Mouse (Mus musculus): ENCODE results near the gene Spns3. TPM values are rescaled to one million over a fixed set of nuclear protein-coding genes. Genes with fewer than 3 reads are reported as not detected.

The Spns3 gene
- polyA plus RNA-seq, 1 experiment from 2014 or later: 0.99 TPM

DNA sequence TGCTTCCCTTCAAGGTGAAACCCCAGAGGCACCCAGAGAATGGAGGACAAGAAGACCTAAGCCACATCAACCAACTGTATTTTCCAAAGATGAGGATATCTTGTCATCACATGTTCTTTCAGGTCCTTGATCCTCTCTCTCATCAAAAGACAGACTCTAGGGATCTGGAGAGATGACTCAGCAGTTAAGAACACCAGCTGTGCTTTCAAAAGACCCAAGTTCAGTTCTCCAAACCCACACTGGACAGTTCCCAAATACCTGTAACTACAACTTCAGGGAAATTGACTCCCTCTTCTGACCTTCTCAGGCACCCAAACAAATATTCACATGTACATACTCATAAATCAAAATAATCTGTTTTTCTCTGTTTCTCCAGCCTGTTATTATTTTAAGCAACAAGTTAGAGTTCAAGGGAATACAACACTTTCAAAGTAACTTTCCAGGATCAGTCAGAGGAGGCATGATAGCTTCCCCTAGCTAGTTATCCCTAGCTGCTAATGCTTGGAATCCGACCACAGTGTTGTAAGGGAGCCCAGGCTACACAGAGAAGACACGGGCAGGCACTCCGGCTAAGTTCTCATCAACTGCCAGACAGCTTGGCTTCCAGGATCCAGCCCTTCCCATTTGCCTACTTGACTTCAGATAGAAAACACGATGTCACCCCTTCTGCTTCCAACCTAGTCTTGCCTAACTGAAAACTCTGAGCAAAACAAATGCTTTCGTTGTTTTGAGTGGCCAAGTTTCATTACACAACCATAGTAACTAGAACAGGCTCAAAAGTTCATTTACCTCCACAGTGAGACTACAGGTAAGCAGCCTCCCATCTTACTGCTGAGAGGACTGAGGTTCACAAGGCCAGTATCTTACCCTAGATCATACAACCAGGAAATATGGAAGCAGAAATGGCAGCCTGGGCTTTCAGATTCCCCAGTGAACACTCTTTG, 28.4 kb downstream of the Spns3 start:
- Histone ChIP-seq H3K4me2 (ENCODE audit: low read length) (no peak overlapping the region), H3K27ac (no peak overlapping the region), H3K9me3 (replicated peaks; ENCODE audit: low read length) (no peaks in the 10 kb centered on the region), H3K4me3 (replicated peaks; ENCODE audit: low read depth, low read length) (no peak overlapping the region), H3K27me3 (ENCODE audit: insufficient read depth, low read length) (no peaks in the 10 kb centered on the region), H3K9ac (ENCODE audit: low read depth, low read length) (no peak overlapping the region), H3K4me1 (replicated peaks; ENCODE audit: insufficient read depth, low read length) (no peaks in the 10 kb centered on the region), H3K36me3 (ENCODE audit: insufficient read depth, low read length) (no peaks in the 10 kb centered on the region)
- no peak for ATAC-seq (replicated peaks; ENCODE audit: low FRiP score, low read depth)
- 74% methylated on average over 5 of the region's 5 CpGs for WGBS
- no peak for DNase-seq (ENCODE audit: low spot score)
- TF ChIP-seq CTCF (IDR thresholded peaks at IDR 0.05; ENCODE audit: low read depth): no peak

- 76% methylated on average over 3 of the region's 3 CpGs for WGBS
- H3K27me3 ChIP-seq (ENCODE audit: insufficient read depth, low read length): no peaks in the 10 kb centered on the region
- no peak overlapping the region for H3K4me2 ChIP-seq (ENCODE audit: low read length)
- H3K4me3 ChIP-seq (replicated peaks; ENCODE audit: low read depth, low read length): no peak overlapping the region
- H3K36me3 ChIP-seq (ENCODE audit: insufficient read depth, low read length): no peaks in the 10 kb centered on the region
- H3K4me1 ChIP-seq (replicated peaks; ENCODE audit: insufficient read depth, low read length): no peaks in the 10 kb centered on the region
- H3K27ac ChIP-seq: no peak overlapping the region
- DNase-seq (ENCODE audit: low spot score): no peak
- H3K9ac ChIP-seq (ENCODE audit: low read depth, low read length): no peak overlapping the region
- TF ChIP-seq CTCF (IDR thresholded peaks at IDR 0.05; ENCODE audit: low read depth): no peak
- no peak for ATAC-seq (replicated peaks; ENCODE audit: low FRiP score, low read depth)
- no peaks in the 10 kb centered on the region for H3K9me3 ChIP-seq (replicated peaks; ENCODE audit: low read length)
These were observed 30.4 kb downstream of the Spns3 start for GRCm38 (mm10) chr11:72519895-72520294.

DNA sequence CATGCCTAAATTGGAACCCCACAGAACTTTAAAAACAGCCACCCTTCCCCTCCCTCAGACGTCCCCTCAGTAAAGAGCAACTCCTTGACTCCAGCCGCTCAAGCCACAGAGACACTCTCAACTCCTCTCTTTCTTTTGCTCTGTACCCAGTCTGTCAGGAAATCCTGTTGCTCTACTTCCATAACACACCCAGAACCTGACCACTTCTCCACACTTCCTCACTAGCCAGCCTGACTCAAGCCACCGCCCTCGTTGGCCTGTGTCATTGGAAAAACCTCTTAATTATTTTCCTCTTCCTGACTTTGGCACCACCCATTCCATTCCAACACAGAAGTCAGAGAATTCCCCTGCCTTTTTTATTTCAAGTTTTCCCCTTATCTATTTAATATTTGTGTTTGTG, 31.1 kb downstream of the Spns3 start:
- H3K4me2 ChIP-seq (ENCODE audit: low read length): no peak overlapping the region
- no peak for TF ChIP-seq CTCF (IDR thresholded peaks at IDR 0.05; ENCODE audit: low read depth)
- no peak overlapping the region for H3K9ac ChIP-seq (ENCODE audit: low read depth, low read length)
- ATAC-seq (replicated peaks; ENCODE audit: low FRiP score, low read depth) (no peak), DNase-seq (ENCODE audit: low spot score) (no peak)
- H3K27me3 ChIP-seq (ENCODE audit: insufficient read depth, low read length): no peaks in the 10 kb centered on the region
- H3K27ac ChIP-seq: no peak overlapping the region
- H3K36me3 ChIP-seq (ENCODE audit: insufficient read depth, low read length): no peaks in the 10 kb centered on the region
- no peaks in the 10 kb centered on the region for H3K9me3 ChIP-seq (replicated peaks; ENCODE audit: low read length)
- 59% methylated on average over 4 of the region's 4 CpGs for WGBS
- no peak overlapping the region for H3K4me3 ChIP-seq (replicated peaks; ENCODE audit: low read depth, low read length)
- H3K4me1 ChIP-seq (replicated peaks; ENCODE audit: insufficient read depth, low read length): no peaks in the 10 kb centered on the region

- Histone ChIP-seq H3K4me2 (ENCODE audit: low read length) (no peak overlapping the region), H3K36me3 (ENCODE audit: insufficient read depth, low read length) (no peaks in the 10 kb centered on the region), H3K4me1 (replicated peaks; ENCODE audit: insufficient read depth, low read length) (no peaks in the 10 kb centered on the region), H3K27ac (no peak overlapping the region), H3K27me3 (ENCODE audit: insufficient read depth, low read length) (no peaks in the 10 kb centered on the region), H3K9me3 (replicated peaks; ENCODE audit: low read length) (no peaks in the 10 kb centered on the region), H3K9ac (ENCODE audit: low read depth, low read length) (no peak overlapping the region), H3K4me3 (replicated peaks; ENCODE audit: low read depth, low read length) (no peak overlapping the region)
- TF ChIP-seq CTCF (IDR thresholded peaks at IDR 0.05; ENCODE audit: low read depth): no peak
- WGBS: 42% methylated on average over 2 of the region's 2 CpGs
- DNase-seq (ENCODE audit: low spot score) (no peak), ATAC-seq (replicated peaks; ENCODE audit: low FRiP score, low read depth) (no peak)
These were observed 31.9 kb downstream of the Spns3 start for GRCm38 (mm10) chr11:72518449-72518848.

GRCm38 (mm10) chr11:72514967-72515366, 35.3 kb downstream of the Spns3 start:
- H3K4me1 ChIP-seq (replicated peaks; ENCODE audit: insufficient read depth, low read length): no peaks in the 10 kb centered on the region
- H3K4me3 ChIP-seq (replicated peaks; ENCODE audit: low read depth, low read length): no peak overlapping the region
- H3K9me3 ChIP-seq (replicated peaks; ENCODE audit: low read length): no peaks in the 10 kb centered on the region
- no peaks in the 10 kb centered on the region for H3K36me3 ChIP-seq (ENCODE audit: insufficient read depth, low read length)
- no peak for ATAC-seq (replicated peaks; ENCODE audit: low FRiP score, low read depth)
- TF ChIP-seq CTCF (IDR thresholded peaks at IDR 0.05; ENCODE audit: low read depth): no peak
- no peaks in the 10 kb centered on the region for H3K27me3 ChIP-seq (ENCODE audit: insufficient read depth, low read length)
- no peak for DNase-seq (ENCODE audit: low spot score)
- no peak overlapping the region for H3K4me2 ChIP-seq (ENCODE audit: low read length)
- no peak overlapping the region for H3K9ac ChIP-seq (ENCODE audit: low read depth, low read length)
- 67% methylated on average over 3 of the region's 3 CpGs for WGBS
- H3K27ac ChIP-seq: no peak overlapping the region

GRCm38 (mm10) chr11:72508651-72509050, 41.7 kb downstream of the Spns3 start:
- TF ChIP-seq CTCF (IDR thresholded peaks at IDR 0.05; ENCODE audit: low read depth): no peak
- H3K9ac ChIP-seq (ENCODE audit: low read depth, low read length): no peak overlapping the region

More at GRCm38 (mm10) chr11:72508651-72509050, 41.7 kb downstream of the Spns3 start:
- Histone ChIP-seq H3K36me3 (ENCODE audit: insufficient read depth, low read length) (no peaks in the 10 kb centered on the region), H3K27me3 (ENCODE audit: insufficient read depth, low read length) (no peaks in the 10 kb centered on the region), H3K4me3 (replicated peaks; ENCODE audit: low read depth, low read length) (no peak overlapping the region), H3K9me3 (replicated peaks; ENCODE audit: low read length) (no peaks in the 10 kb centered on the region), H3K4me2 (ENCODE audit: low read length) (no peak overlapping the region), H3K27ac (no peak overlapping the region), H3K4me1 (replicated peaks; ENCODE audit: insufficient read depth, low read length) (peaks cover 3% of the 10 kb centered on the region; the same call in 1 of the 2 replicates)
- ATAC-seq (replicated peaks; ENCODE audit: low FRiP score, low read depth): no peak
- DNase-seq (ENCODE audit: low spot score): no peak
- WGBS: 75% methylated on average over 5 of the region's 5 CpGs

All from kidney, postnatal 0 days (tissue).